Mouse (Mus musculus) spleen, adult 2 months (tissue): Measurements from ENCODE around the gene G430095P16Rik.

ENCODE experiments used
- CTCF ChIP-seq: fragments of 200-500 bp; IDR thresholded peaks from 2 replicates; pipeline ENCODE4 v1.5.1; 2011; ENCODE audit warnings: mild to moderate bottlenecking, inconsistent platforms; ENCODE audit not compliant: insufficient read depth, insufficient read length, insufficient replicate concordance; ENCODE audit errors: extremely low read depth
- POLR2A ChIP-seq: fragments of 200-500 bp; IDR thresholded peaks from 2 replicates; pipeline ENCODE4 v1.6.1; 2011; ENCODE audit warnings: low read depth, low read length, inconsistent platforms

- TF ChIP-seq POLR2A (no peak), CTCF (no peak)
Measured at GRCm38 (mm10) chr8:84722530-84722849, 317 bp upstream of the G430095P16Rik start.
